Mouse (Mus musculus): ENCODE results near the gene Pltp.
A peak's percentile ranks its signal among the peaks of the same experiment; 100 is the strongest.

The Pltp gene

GRCm38 (mm10) chr2:164845782-164846181, 11.7 kb downstream of the Pltp start:
- DNase-seq: peak; percentile 51 to 52

- no peak for DNase-seq
Observed at GRCm38 (mm10) chr2:164835164-164835563, 22.3 kb downstream of the Pltp start.

GRCm38 (mm10) chr2:164834531-164834930, 23.0 kb downstream of the Pltp start:
- peak; percentile 31 to 43 for DNase-seq

- DNase-seq: peak; percentile 95 to 97
Observed at GRCm38 (mm10) chr2:164833314-164833959, 24.1 kb downstream of the Pltp start, which contains the start of gene Neurl2. Neurl2 (minus strand) TSS chr2:164833456.

- DNase-seq: peak; percentile 82 to 90
Observed at GRCm38 (mm10) chr2:164832748-164833301, 24.7 kb downstream of the Pltp start, which contains the start of gene Ctsa. Ctsa (plus strand) TSS chr2:164832873.

GRCm38 (mm10) chr2:164832032-164832747, 25.3 kb downstream of the Pltp start:
- DNase-seq: no peak

- peak in 1 of 2 experiments; percentile 32 for DNase-seq
Observed at GRCm38 (mm10) chr2:164831029-164831428, 26.5 kb downstream of the Pltp start.

GRCm38 (mm10) chr2:164829090-164829489, 28.4 kb downstream of the Pltp start:
- no peak for DNase-seq

GRCm38 (mm10) chr2:164828437-164828836, 29.1 kb downstream of the Pltp start, which contains the start of gene Spata25:
Spata25 (minus strand) TSS chr2:164828537.
- no peak for DNase-seq

- DNase-seq: no peak
Observed at GRCm38 (mm10) chr2:164827146-164827850, 30.2 kb downstream of the Pltp start.

- no peak for DNase-seq
Observed at GRCm38 (mm10) chr2:164825521-164825920, 32.0 kb downstream of the Pltp start.

- no peak for DNase-seq
Observed at GRCm38 (mm10) chr2:164823969-164824368, 33.5 kb downstream of the Pltp start.

- peak in 1 of 2 experiments; percentile 31 for DNase-seq
Observed at GRCm38 (mm10) chr2:164823181-164823585, 34.3 kb downstream of the Pltp start.

- DNase-seq: peak; percentile 100
Observed at GRCm38 (mm10) chr2:164822636-164823165, 34.8 kb downstream of the Pltp start, which contains the start of gene Zswim1. Zswim1 (plus strand) TSS chr2:164822686.

GRCm38 (mm10) chr2:164821060-164821459, 36.5 kb downstream of the Pltp start:
- no peak for DNase-seq

- peak in 1 of 2 experiments; percentile 38 for DNase-seq
Observed at GRCm38 (mm10) chr2:164817703-164818102, 39.8 kb downstream of the Pltp start.

GRCm38 (mm10) chr2:164817206-164817605, 40.3 kb downstream of the Pltp start:
- DNase-seq: no peak

- DNase-seq: no peak
Observed at GRCm38 (mm10) chr2:164815821-164816220, 41.7 kb downstream of the Pltp start.

- no peak for DNase-seq
Observed at GRCm38 (mm10) chr2:164815348-164815747, 42.2 kb downstream of the Pltp start.

- DNase-seq: no peak
Observed at GRCm38 (mm10) chr2:164813557-164813956, 44.0 kb downstream of the Pltp start.

- DNase-seq: no peak
Observed at GRCm38 (mm10) chr2:164806614-164807013, 50.9 kb downstream of the Pltp start.

GRCm38 (mm10) chr2:164805332-164805718, 52.2 kb downstream of the Pltp start:
- DNase-seq: no peak
